ENCODE assay signal across 21 mouse cellular contexts in the genomic region with DNA sequence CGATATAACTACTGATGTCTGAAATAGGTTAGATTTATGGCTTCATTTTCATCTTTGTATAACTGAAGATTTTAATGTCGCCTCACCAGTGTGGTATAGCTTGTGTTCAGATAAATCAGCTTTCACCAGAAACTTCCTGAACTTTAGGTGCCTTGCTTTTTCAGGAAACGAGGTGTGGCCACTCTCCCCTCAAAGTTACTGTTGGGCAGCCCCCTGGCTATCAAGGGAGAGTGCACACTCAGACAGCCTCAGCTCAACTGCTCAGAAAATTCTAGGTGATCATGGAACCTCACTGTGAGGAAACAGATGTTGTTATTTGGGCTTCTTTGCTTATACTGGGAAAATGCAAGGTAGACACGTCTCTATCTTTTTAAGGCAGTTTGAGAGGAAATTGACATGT. TPM values are rescaled to one million over a fixed set of nuclear protein-coding genes. Genes with fewer than 3 reads are reported as not detected.
"Had no signal": no experiment of that assay in that cellular context is flagged by ENCODE, and none has a peak within 500 bp of the region (broad histone marks: within the 10 kb centered on the region; RNA-seq: fewer than 3 reads in every experiment).

No protein-coding gene starts in this region.

- DNase-seq: kidney, adult 11 months; kidney, adult 8-10 months; kidney, postnatal 10 days; kidney, postnatal 4 days; layer of hippocampus, adult 9-11 months; liver, postnatal 0 days; lung, postnatal 14 days; lung, postnatal 4 days; retina, postnatal 1 day; right cerebral cortex, postnatal 25 days; spleen, adult 18-20 months; thymus, adult 18-20 months; thymus, postnatal 36 days had no signal

- H3K27me3 ChIP-seq: kidney, embryonic 15.5 days; lung, embryonic 15.5 days; midbrain, embryonic 12.5 days; midbrain, embryonic 15.5 days; neural tube, embryonic 13.5 days had no signal

- H3K36me3 ChIP-seq: kidney, embryonic 15.5 days; lung, embryonic 15.5 days; midbrain, embryonic 12.5 days; midbrain, embryonic 15.5 days; neural tube, embryonic 13.5 days had no signal

- H3K4me3 ChIP-seq: kidney, embryonic 15.5 days; lung, embryonic 15.5 days; midbrain, embryonic 12.5 days; midbrain, embryonic 15.5 days; neural tube, embryonic 13.5 days had no signal

- H3K9ac ChIP-seq: kidney, embryonic 15.5 days; liver, embryonic 14.5 days; liver, postnatal 0 days; lung, embryonic 15.5 days; midbrain, embryonic 12.5 days; midbrain, embryonic 15.5 days; neural tube, embryonic 13.5 days had no signal

- H3K27ac ChIP-seq: kidney, embryonic 15.5 days; liver, embryonic 14.5 days; midbrain, embryonic 12.5 days; midbrain, embryonic 15.5 days; neural tube, embryonic 13.5 days had no signal

- H3K4me2 ChIP-seq: kidney, embryonic 15.5 days; liver, embryonic 11.5 days; lung, embryonic 15.5 days; midbrain, embryonic 12.5 days; midbrain, embryonic 15.5 days; neural tube, embryonic 13.5 days had no signal

- ATAC-seq: liver, postnatal 0 days; midbrain, embryonic 15.5 days had no signal

- H3K4me1 ChIP-seq: midbrain, embryonic 12.5 days had no signal

- H3K9me3 ChIP-seq: kidney, embryonic 15.5 days; lung, embryonic 15.5 days; midbrain, embryonic 12.5 days; midbrain, embryonic 15.5 days; neural tube, embryonic 13.5 days had no signal

RNA-seq across cellular contexts. Expression of gene Lypd6b, which starts 25.7 kb away (rescaled TPM):
- total RNA-seq: megakaryocyte-erythroid progenitor cell, adult 5-6 weeks had no signal
- polyA plus RNA-seq: liver, postnatal 0 days had no signal
